Mouse (Mus musculus): Measurements from ENCODE around the gene Olfr1366. TPM values are rescaled to one million over a fixed set of nuclear protein-coding genes. Genes with fewer than 3 reads are reported as not detected.
"Not testable (repeated sequence)": the region's sequence is repeated elsewhere in the genome, so short reads cannot be mapped to it uniquely, and the experiment has no call there.

The Olfr1366 gene
- total RNA-seq (2021) = not detected

GRCm38 (mm10) chr13:21542708-21543107, at the start of gene Olfr1366:
TSS of gene Olfr1366 (minus strand) at chr13:21542808.
- DNase-seq (ENCODE audit: low spot score) = no peak
- intact Hi-C loops (cut with DNase I) = no loop called here

- intact Hi-C loops (cut with DNase I) = no loop called here
- DNase-seq (ENCODE audit: low spot score) = no peak
These were observed 49.0 kb upstream of the Olfr1366 start for GRCm38 (mm10) chr13:21591618-21592017.

- no peak for DNase-seq (ENCODE audit: low spot score)
- intact Hi-C loops (cut with DNase I) = no loop called here
These were observed 39.1 kb upstream of the Olfr1366 start, which contains the start of gene Olfr1364 for GRCm38 (mm10) chr13:21581659-21582058. TSS of gene Olfr1364 (minus strand) at chr13:21581759.

DNA sequence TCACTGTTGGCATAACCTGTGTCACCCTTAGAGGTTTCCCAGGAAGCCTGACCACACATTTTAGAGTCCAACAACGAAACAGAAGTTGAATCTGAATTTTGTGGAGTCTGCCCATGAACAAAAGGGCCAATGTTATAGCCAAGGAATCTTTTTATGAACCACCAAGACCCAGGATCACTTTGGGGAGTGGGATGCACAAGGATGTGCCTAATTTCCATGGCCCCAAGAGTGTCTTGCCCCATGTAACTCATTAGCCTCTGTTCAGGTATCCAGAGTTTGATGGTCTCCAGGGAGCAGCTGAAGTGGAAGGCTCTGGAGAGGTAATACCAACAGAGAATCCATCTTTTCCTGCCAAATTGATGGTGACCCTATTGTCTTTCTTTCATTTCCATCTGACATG, 17.2 kb upstream of the Olfr1366 start, which contains the start of gene Olfr1535:
Olfr1535 (minus strand) TSS at position 101 of the 400 bp plus-strand sequence.
- intact Hi-C loops (cut with DNase I) = no loop called here
- no peak for DNase-seq (ENCODE audit: low spot score)

DNA sequence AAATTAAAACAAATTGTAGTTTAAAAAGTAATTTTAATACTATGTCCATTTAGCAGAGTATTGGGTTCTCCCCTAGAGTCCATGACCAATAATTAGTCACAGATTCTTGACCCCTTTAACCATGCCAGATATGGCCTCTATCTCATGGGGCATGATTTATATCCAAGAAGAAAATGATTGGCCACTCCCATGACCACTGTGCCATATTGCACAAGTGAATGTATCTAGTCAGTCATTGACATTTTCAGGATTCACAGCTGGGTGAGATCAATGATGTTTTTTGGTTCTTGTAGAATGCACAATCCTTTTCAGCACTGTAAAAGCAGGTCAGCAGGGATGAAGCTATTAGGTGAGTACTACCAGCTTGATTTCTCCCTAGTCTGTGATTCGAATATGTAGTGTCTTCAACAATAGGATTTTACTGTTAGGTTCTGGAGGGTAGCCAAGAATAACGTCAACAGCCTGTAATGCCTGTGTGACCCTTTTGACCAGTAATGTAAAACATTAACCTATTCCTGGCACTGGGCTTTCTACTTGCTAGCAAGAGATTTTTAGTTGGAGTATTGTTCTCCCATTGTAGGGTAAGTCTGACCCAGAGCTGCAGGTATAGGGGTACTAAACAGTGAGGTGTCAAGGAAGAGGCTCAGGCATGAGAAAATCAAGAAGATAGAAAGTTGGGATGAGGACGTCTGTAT, 8.0 kb upstream of the Olfr1366 start:
- intact Hi-C loops (cut with DNase I) = no loop called here
- DNase-seq (ENCODE audit: low spot score) = no peak

DNA sequence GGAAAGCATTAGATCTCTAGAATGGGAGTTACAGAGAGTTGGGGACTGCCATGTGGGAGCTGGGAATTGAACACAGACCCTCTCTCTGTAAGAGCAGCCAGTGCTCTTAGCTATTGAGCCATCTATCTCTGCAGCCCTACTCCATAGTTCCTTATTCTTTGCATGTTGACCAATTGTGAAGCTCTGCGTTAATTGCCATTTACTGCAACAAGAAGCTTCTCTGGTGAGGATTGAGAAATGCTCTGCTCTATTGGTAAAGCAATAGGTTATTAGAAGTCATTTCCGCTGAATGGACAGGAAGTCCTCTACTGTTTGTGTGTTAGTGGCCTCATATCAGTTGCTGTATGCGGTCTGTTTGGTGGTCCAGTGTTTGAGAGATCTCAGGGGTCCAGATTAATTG, 6.9 kb upstream of the Olfr1366 start:
- intact Hi-C loops (cut with DNase I) = no loop called here
- no peak for DNase-seq (ENCODE audit: low spot score)

- intact Hi-C loops (cut with DNase I) = loop anchor here (1.0 to 5.0 kb wide), 7 partner anchors 24 to 182 kb away; partner anchors contain the start of genes Nkapl, Zkscan3, Zscan12 and Zscan26
- peak; percentile 74 for DNase-seq (ENCODE audit: low spot score)
These were observed 11.8 kb downstream of the Olfr1366 start, which contains the start of gene Zkscan8 for GRCm38 (mm10) chr13:21530781-21531201. TSS of gene Zkscan8 (minus strand) at chr13:21531120.

- no peak for DNase-seq (ENCODE audit: low spot score)
- intact Hi-C loops (cut with DNase I) = loop anchor here (2.0 to 5.0 kb wide), 5 partner anchors 49 to 182 kb away; partner anchors contain the start of genes Nkapl, Zkscan3 and Zscan26
These were observed 12.5 kb downstream of the Olfr1366 start for GRCm38 (mm10) chr13:21530136-21530535.

GRCm38 (mm10) chr13:21506221-21506649, 36.4 kb downstream of the Olfr1366 start:
- intact Hi-C loops (cut with DNase I) = loop anchor here (1.0 to 5.0 kb wide), 4 partner anchors 25 to 97 kb away; partner anchors contain the start of genes Nkapl, Zkscan8 and Zscan26
- peak; percentile 63 for DNase-seq (ENCODE audit: low spot score)

GRCm38 (mm10) chr13:21502296-21502695, 40.3 kb downstream of the Olfr1366 start:
- intact Hi-C loops (cut with DNase I) = no loop called here

GRCm38 (mm10) chr13:21501182-21501581, 41.4 kb downstream of the Olfr1366 start, which contains the start of gene Gm11273:
TSS of gene Gm11273 (minus strand) at chr13:21501418.
- DNase-seq (ENCODE audit: low spot score); intact Hi-C loops (cut with DNase I): not testable (repeated sequence)

More at GRCm38 (mm10) chr13:21502296-21502695, 40.3 kb downstream of the Olfr1366 start:
- DNase-seq (ENCODE audit: low spot score) = no peak

DNA sequence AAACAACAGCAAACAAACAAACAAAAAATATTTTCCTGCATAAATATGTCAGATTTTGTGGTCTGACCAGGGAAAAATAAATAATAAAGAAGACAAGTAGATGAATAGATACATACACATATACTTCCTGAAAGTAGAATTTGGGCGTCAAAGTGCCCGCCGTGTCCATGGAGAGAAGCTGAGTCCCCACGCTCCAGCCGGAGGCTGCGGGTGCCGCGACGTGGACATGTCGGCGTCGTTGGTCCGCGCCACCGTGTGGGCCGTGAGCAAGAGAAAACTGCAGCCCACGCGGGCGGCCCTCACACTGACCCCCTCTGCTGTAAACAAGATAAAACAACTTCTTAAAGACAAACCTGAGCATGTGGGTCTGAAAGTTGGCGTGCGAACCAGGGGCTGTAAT, 47.5 kb downstream of the Olfr1366 start, which contains the start of gene AK157302:
AK157302 (plus strand) TSS at position 144 of the 400 bp plus-strand sequence.
- DNase-seq (ENCODE audit: low spot score) = no peak
- intact Hi-C loops (cut with DNase I) = no loop called here

DNA sequence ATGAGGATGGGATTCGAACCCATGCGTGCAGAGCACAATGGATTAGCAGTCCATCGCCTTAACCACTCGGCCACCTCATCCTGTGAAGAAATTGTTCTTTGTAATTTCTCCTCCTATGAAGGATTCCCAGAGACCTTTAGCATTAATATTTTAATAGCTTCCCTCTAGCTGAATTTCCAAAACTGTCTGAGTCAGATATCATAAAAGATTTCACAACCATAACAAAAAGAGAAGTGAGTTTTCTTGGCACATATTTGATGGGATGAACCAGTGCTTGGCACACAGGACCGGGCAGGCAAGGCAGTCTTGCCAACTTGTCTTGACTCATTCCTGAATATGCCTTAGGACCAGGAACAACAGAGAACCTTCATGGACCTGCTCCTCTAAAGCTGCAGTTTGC, 49.8 kb downstream of the Olfr1366 start:
- intact Hi-C loops (cut with DNase I) = no loop called here
- DNase-seq (ENCODE audit: low spot score) = no peak

DNA sequence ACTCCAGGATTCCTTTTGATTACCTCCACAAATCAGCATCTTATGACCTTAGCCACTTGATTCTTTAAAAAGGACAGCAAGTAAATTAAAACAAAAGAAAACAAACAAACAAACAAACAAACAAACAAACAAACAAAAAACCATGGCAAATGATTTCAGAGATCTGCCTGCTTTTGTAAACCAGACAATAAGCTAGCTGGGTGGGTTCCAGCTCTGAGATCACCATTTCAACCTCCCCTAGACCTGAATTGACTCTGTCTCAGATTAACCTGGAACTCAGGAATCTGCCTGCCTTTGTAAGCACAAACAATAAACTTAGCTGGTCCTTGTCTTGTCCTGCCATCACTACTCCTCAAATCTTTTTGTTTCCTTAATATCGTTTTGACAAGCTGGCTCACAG, 55.7 kb downstream of the Olfr1366 start:
- no peak for DNase-seq (ENCODE audit: low spot score)
- intact Hi-C loops (cut with DNase I) = no loop called here

Other genes with a start within 250 kb of the Olfr1366 start
- not detected for gene Gpx6, start 230.7 kb downstream of the Olfr1366 start, total RNA-seq (2021)
- not detected for gene Olfr1367, start 195.9 kb downstream of the Olfr1366 start, total RNA-seq (2021)
- gene Zscan12, start 180.0 kb downstream of the Olfr1366 start, total RNA-seq (2021) = 1 to 10 TPM; 5.0 to 5.4 TPM
- gene Zkscan3, start 140.1 kb downstream of the Olfr1366 start, total RNA-seq (2021) = 10 to 100 TPM; 28.3 to 30.6 TPM
- under 1 TPM; 0.39 to 0.44 TPM for gene Pgbd1, start 101.8 kb downstream of the Olfr1366 start, total RNA-seq (2021)
- 10 to 100 TPM; 20.2 to 21.8 TPM for gene Zscan26, start 89.1 kb downstream of the Olfr1366 start, total RNA-seq (2021)
- under 1 TPM; 0.39 to 0.75 TPM for gene Nkapl, start 74.3 kb downstream of the Olfr1366 start, total RNA-seq (2021)
- gene Zkscan4, start 63.9 kb downstream of the Olfr1366 start, total RNA-seq (2021) = 1 to 10 TPM; 1.3 to 1.6 TPM
- not detected for gene Gm10065, start 63.4 kb downstream of the Olfr1366 start, total RNA-seq (2021)
- 10 to 100 TPM; 26.8 TPM for gene AK157302, start 47.6 kb downstream of the Olfr1366 start, total RNA-seq (2021)
- 100 to 1,000 TPM; 251 to 252 TPM for gene Gm11273, start 41.4 kb downstream of the Olfr1366 start, total RNA-seq (2021)
- 10 to 100 TPM; 10.5 to 11.1 TPM for gene Zkscan8, start 11.7 kb downstream of the Olfr1366 start, total RNA-seq (2021)
- gene Olfr1535, start 17.1 kb upstream of the Olfr1366 start, total RNA-seq (2021) = not detected
- not detected for gene Olfr1364, start 39.0 kb upstream of the Olfr1366 start, total RNA-seq (2021)
- gene Olfr1362, start 71.2 kb upstream of the Olfr1366 start, total RNA-seq (2021) = not detected
- gene Olfr11, start 99.7 kb upstream of the Olfr1366 start, total RNA-seq (2021) = not detected
- gene Olfr1361, start 120.6 kb upstream of the Olfr1366 start, total RNA-seq (2021) = not detected
- gene Olfr1360, start 134.6 kb upstream of the Olfr1366 start, total RNA-seq (2021) = not detected
- not detected for gene Olfr1359, start 155.3 kb upstream of the Olfr1366 start, total RNA-seq (2021)
- gene Hist1h2bl, start 173.3 kb upstream of the Olfr1366 start, total RNA-seq (2021) = 10 to 100 TPM; 19.7 to 24.0 TPM
- gene Hist1h2ai, start 173.6 kb upstream of the Olfr1366 start, total RNA-seq (2021) = 10 to 100 TPM in 1 of 2 experiments, not detected in 1; 17.9 TPM
- 10 to 100 TPM; 16.8 to 25.9 TPM for gene Hist1h3h, start 174.9 kb upstream of the Olfr1366 start, total RNA-seq (2021)
- 1 to 10 TPM; 5.5 to 6.1 TPM for gene Hist1h2bm, start 179.2 kb upstream of the Olfr1366 start, total RNA-seq (2021)
- gene Hist1h4j, start 192.3 kb upstream of the Olfr1366 start, total RNA-seq (2021) = 1 to 10 TPM; 4.2 to 6.9 TPM
- gene Hist1h4k, start 207.7 kb upstream of the Olfr1366 start, total RNA-seq (2021) = 10 to 100 TPM; 46.4 to 87.7 TPM
- 10 to 100 TPM in 1 of 2 experiments, 1 to 10 TPM in 1; 5.7 to 11.4 TPM for gene Hist1h2ak, start 211.0 kb upstream of the Olfr1366 start, total RNA-seq (2021)
- gene Hist1h2bn, start 211.3 kb upstream of the Olfr1366 start, total RNA-seq (2021) = 10 to 100 TPM; 10.2 to 16.5 TPM
- gene Hist1h1b, start 237.8 kb upstream of the Olfr1366 start, total RNA-seq (2021) = 1 to 10 TPM; 8.0 to 9.9 TPM
- 10 to 100 TPM; 21.5 to 29.2 TPM for gene Hist1h3i, start 240.6 kb upstream of the Olfr1366 start, total RNA-seq (2021)
- gene Hist1h2an, start 244.4 kb upstream of the Olfr1366 start, total RNA-seq (2021) = under 1 TPM; 0.84 to 0.94 TPM
- 1 to 10 TPM; 6.4 to 6.8 TPM for gene Hist1h2bp, start 244.7 kb upstream of the Olfr1366 start, total RNA-seq (2021)

Measured in heart, postnatal 25 days (tissue).